Comparison of ENCODE assay signal across 11 mouse cellular contexts in the genomic region with DNA sequence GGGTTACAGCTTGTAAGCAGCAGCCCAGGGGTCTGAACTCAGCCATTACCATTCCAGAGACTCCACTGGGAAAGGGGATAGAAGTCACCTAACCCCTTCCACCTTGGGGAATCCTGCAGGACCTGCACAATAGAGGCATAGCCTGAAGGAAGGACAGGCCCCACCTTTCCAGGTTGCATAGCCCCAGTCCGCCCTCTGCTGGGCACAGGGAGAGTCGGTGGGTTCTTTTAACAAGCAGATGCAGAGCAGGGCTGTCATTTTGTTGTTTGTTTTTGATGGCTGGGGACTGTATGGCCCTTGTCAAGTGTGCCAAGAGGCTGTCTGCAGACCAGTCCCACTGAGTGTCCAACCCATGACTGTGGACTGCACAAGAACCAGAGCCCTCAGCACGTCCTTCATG. TPM values are rescaled to one million over a fixed set of nuclear protein-coding genes. Genes with fewer than 3 reads are reported as not detected.
DNase-seq lines count a peak whose midpoint lies in the region; ATAC-seq lines count a peak whose summit lies in the region.
"Not testable (repeated sequence)": the region's sequence is repeated elsewhere in the genome, so short reads cannot be mapped to it uniquely, and the experiment has no call there.
"Had no signal": no experiment of that assay in that cellular context is flagged by ENCODE, and none has a peak within 500 bp of the region (broad histone marks: within the 10 kb centered on the region; RNA-seq: fewer than 3 reads in every experiment).

No protein-coding gene starts in this region.

- H3K4me2 ChIP-seq in neural tube, embryonic 15.5 days = not testable (repeated sequence)

- intact Hi-C loops in heart, postnatal 10 days (cut with DNase I) = not testable (repeated sequence)

- H3K27ac ChIP-seq in neural tube, embryonic 15.5 days (replicated peaks) = not testable (repeated sequence)

- H3K9ac ChIP-seq in neural tube, embryonic 15.5 days (replicated peaks) = not testable (repeated sequence)

- not testable (repeated sequence) for H3K4me1 ChIP-seq in neural tube, embryonic 15.5 days

- not testable (repeated sequence) for H3K36me3 ChIP-seq in neural tube, embryonic 15.5 days

- H3K4me3 ChIP-seq in neural tube, embryonic 15.5 days (replicated peaks) = not testable (repeated sequence)

- WGBS in neural tube, embryonic 15.5 days = 35% methylated on average over 3 of the region's 3 CpGs

- H3K9me3 ChIP-seq in neural tube, embryonic 15.5 days (replicated peaks) = not testable (repeated sequence)

- 0 out of 2 replicates have a peak, but pooled peaks have one; percentile 19 for ATAC-seq in neural tube, embryonic 15.5 days (ENCODE audit: low FRiP score)

- DNase-seq in CD4-positive, CD25-positive, alpha-beta regulatory T cell, adult 2 months (ENCODE audit: low read depth, low spot score) = peak; percentile 57
- peak; percentile 44 for DNase-seq in adrenal gland, adult 2 months
- peak; percentile 39 to 45 for DNase-seq in cerebellum, postnatal 36 days
- DNase-seq in heart, postnatal 10 days = peak; percentile 34 to 57
- peak; percentile 51 to 60 for DNase-seq in kidney, postnatal 25 days
- peak; percentile 29 for DNase-seq in liver
- peak; percentile 65 for DNase-seq in testis, postnatal 10 days (ENCODE audit: low spot score)

- H3K27me3 ChIP-seq in neural tube, embryonic 15.5 days (replicated peaks) = not testable (repeated sequence)

RNA-seq across cellular contexts. Expression of gene Spr, which starts 4.8 kb away (rescaled TPM):
- 10 to 100 TPM; 56.3 to 74.8 TPM for total RNA-seq in adrenal gland, adult 2 months (2021)
- polyA plus RNA-seq in adrenal gland, adult 2 months (2012; rRNA removed) = 22.7 and 43.9 TPM in 2 replicates
- 10 to 100 TPM; 57.6 to 58.9 TPM for total RNA-seq in heart, postnatal 10 days (2021)
- polyA plus RNA-seq in neural tube, embryonic 15.5 days (2015; fragmentation: Nextera tagmentation; extraction: Ambion mirVana) = 35.6 and 39.9 TPM in 2 replicates

RNA-seq across cellular contexts. Expression of gene Emx1, which starts 54.4 kb away (rescaled TPM):
- not detected for total RNA-seq in adrenal gland, adult 2 months (2021)
- not detected in 2 replicates for polyA plus RNA-seq in adrenal gland, adult 2 months (2012; rRNA removed)
- total RNA-seq in heart, postnatal 10 days (2021) = not detected
- polyA plus RNA-seq in neural tube, embryonic 15.5 days (2015; fragmentation: Nextera tagmentation; extraction: Ambion mirVana) = not detected in 2 replicates
- total RNA-seq: G1E had no signal
- polyA plus RNA-seq: G1E; hindbrain, embryonic 16.5 days; stomach, embryonic 15.5 days had no signal
